Mouse (Mus musculus): ENCODE data around the gene Tgfbr3. TPM values are rescaled to one million over a fixed set of nuclear protein-coding genes. Genes with fewer than 3 reads are reported as not detected.

The Tgfbr3 gene
- polyA plus RNA-seq, 1 experiment from 2014 or later = 23.8 TPM

DNA sequence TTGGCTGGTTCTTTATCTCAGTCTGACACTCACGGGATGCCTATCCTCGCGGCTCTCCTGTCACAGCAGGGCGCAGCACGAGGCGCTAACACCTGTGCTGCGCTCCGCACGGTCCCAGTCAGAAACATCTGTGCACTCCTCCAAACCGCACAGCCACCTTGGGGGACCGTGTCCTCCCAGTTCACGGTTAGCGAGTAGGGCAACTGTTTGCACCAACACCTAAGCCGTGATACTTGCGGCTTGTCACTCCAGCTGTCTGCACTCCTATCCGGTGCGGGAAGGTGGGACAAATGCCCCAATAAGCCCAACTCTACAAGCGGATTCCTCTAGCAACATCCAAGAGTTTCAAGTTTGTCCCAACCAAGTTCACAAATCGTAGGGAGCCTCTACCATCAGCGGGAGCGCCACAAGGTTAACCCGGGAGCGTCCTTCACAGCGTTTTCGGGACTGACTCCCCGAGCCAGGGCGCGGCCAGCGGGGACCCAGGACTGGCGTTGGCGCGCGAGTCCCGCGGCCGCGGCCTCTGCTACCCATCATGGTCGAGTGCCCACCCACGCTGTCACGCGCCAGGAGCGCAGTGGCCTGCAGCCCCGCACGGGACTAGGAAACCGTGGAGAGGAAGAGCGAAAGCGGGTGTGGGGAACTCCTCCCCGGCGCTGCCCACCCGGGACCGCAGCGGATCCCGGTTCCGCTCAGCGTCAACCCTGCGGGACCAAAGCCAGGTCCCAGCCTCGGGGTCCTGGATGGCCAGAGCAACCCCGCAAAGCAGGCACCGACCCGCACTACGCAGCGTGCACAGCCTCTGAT, 799 bp downstream of the Tgfbr3 start:
- peak; percentile 60 for DNase-seq
- Histone ChIP-seq H3K4me3 (ENCODE audit: low read depth, low read length) (peak overlapping the region; percentile 86), H3K27me3 (ENCODE audit: insufficient read depth, low read length) (no peaks in the 10 kb centered on the region), H3K36me3 (ENCODE audit: insufficient read depth) (no peaks in the 10 kb centered on the region), H3K9me3 (ENCODE audit: low read depth, low read length) (no peaks in the 10 kb centered on the region), H3K4me1 (ENCODE audit: insufficient read depth) (no peaks in the 10 kb centered on the region), H3K4me2 (peak overlapping the region; percentile 76), H3K9ac (peak overlapping the region; percentile 82), H3K27ac (ENCODE audit: low read depth) (peak overlapping the region; percentile 93)
- TF ChIP-seq CTCF (IDR thresholded peaks at IDR 0.05; ENCODE audit: low read depth) = no peak
- ATAC-seq (ENCODE audit: insufficient read depth) = 0 out of 2 replicates have a peak, but pooled peaks have one; percentile 6
- under 1% methylated on average over 62 of the region's 62 CpGs for WGBS

- TF ChIP-seq CTCF (IDR thresholded peaks at IDR 0.05; ENCODE audit: low read depth) = no peak
- Histone ChIP-seq H3K9me3 (ENCODE audit: low read depth, low read length) (no peaks in the 10 kb centered on the region), H3K4me1 (ENCODE audit: insufficient read depth) (no peaks in the 10 kb centered on the region), H3K4me3 (ENCODE audit: low read depth, low read length) (peak overlapping the region; percentile 86), H3K27me3 (ENCODE audit: insufficient read depth, low read length) (no peaks in the 10 kb centered on the region), H3K27ac (ENCODE audit: low read depth) (no peak overlapping the region), H3K4me2 (peak overlapping the region; percentile 76), H3K36me3 (ENCODE audit: insufficient read depth) (no peaks in the 10 kb centered on the region), H3K9ac (peak overlapping the region; percentile 82; the same call in 1 of the 2 replicates)
- DNase-seq (peak; percentile 28), ATAC-seq (ENCODE audit: insufficient read depth) (no peak)
- WGBS = 39% methylated on average over 5 of the region's 5 CpGs
These were observed 1.5 kb downstream of the Tgfbr3 start for GRCm38 (mm10) chr5:107287908-107288267.

DNA sequence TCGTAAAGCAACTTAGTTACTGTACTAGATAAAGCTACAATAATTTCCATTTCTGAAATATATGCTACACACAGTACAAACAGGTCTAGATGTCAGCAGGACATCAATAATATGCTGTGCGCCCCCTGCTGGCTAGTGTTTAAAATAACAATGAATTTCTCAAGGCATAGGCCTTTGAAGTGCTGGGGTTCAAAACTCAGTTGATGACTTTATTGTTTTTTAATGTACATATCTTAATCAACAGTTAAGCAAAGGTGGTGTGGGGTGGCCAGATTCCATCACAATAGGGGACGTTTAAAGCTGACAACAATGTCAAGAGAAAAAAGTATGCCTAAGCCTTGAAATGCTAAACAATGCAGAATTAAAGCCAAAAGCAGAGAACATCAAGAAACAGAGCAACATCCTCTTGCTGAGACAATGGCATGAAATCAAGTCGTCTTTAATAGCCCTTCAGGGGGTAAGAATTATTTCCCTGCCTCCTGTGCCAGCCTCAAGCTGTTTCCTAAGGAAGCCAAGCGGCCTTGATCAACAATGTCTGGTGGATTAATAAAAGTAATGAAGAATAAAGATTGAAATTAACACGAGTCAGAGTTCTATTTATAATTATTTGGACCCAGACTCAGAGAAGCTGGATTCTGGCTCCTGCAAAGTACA, 2.0 kb downstream of the Tgfbr3 start:
- Histone ChIP-seq H3K9me3 (ENCODE audit: low read depth, low read length) (no peaks in the 10 kb centered on the region), H3K4me3 (ENCODE audit: low read depth, low read length) (peak overlapping the region; percentile 86), H3K4me1 (ENCODE audit: insufficient read depth) (no peaks in the 10 kb centered on the region), H3K36me3 (ENCODE audit: insufficient read depth) (no peaks in the 10 kb centered on the region), H3K27me3 (ENCODE audit: insufficient read depth, low read length) (no peaks in the 10 kb centered on the region), H3K4me2 (peak overlapping the region; percentile 76), H3K9ac (no peak overlapping the region), H3K27ac (ENCODE audit: low read depth) (no peak overlapping the region)
- WGBS = 25% methylated on average over 6 of the region's 6 CpGs
- TF ChIP-seq CTCF (IDR thresholded peaks at IDR 0.05; ENCODE audit: low read depth) = peak; percentile 78
- peak; percentile 91 for DNase-seq
- no peak for ATAC-seq (ENCODE audit: insufficient read depth)

GRCm38 (mm10) chr5:107285563-107285962, 3.9 kb downstream of the Tgfbr3 start:
- no peak overlapping the region for H3K4me2 ChIP-seq
- TF ChIP-seq CTCF (IDR thresholded peaks at IDR 0.05; ENCODE audit: low read depth) = no peak
- no peaks in the 10 kb centered on the region for H3K36me3 ChIP-seq (ENCODE audit: insufficient read depth)
- WGBS = 73% methylated on average over 6 of the region's 6 CpGs
- no peak overlapping the region for H3K27ac ChIP-seq (ENCODE audit: low read depth)
- no peaks in the 10 kb centered on the region for H3K4me1 ChIP-seq (ENCODE audit: insufficient read depth)
- H3K9me3 ChIP-seq (ENCODE audit: low read depth, low read length) = peaks cover 2% of the 10 kb centered on the region; the same call in 1 of the 2 replicates
- no peak for DNase-seq
- no peak for ATAC-seq (ENCODE audit: insufficient read depth)
- no peaks in the 10 kb centered on the region for H3K27me3 ChIP-seq (ENCODE audit: insufficient read depth, low read length)
- no peak overlapping the region for H3K4me3 ChIP-seq (ENCODE audit: low read depth, low read length)
- H3K9ac ChIP-seq = no peak overlapping the region

DNA sequence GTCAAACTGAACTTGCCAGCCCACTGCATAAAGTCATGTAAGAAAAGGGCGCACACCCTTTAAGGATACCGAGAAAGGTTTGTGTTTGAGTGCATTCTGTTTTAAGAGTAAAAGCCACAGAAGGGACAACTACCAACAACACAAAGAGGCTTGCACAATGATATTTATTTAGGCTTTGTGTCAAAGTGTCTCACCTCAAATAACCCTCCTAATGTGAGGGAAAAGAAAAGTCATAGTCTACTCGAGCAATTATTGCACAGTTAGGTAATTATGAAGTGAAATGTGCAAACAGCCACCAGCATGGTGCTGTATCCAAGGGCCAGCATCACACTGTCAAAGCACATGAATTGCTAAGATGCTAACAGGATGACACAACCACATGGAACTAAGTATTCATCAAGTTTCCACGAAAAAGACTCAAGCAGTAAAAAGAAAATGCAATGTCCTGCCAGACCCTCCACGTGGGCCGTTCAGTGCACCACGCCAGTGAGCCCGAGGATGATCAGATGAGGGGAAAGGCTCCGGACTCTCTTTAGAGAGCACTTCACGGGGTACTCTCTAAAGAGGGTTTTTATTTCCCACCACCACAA, 5.4 kb downstream of the Tgfbr3 start:
- ATAC-seq (ENCODE audit: insufficient read depth) (no peak), DNase-seq (no peak)
- no peak overlapping the region for H3K4me2 ChIP-seq
- no peak overlapping the region for H3K9ac ChIP-seq
- peaks cover 5% of the 10 kb centered on the region; the same call in 1 of the 2 replicates for H3K9me3 ChIP-seq (ENCODE audit: low read depth, low read length)
- no peak for TF ChIP-seq CTCF (IDR thresholded peaks at IDR 0.05; ENCODE audit: low read depth)
- 61% methylated on average over 10 of the region's 10 CpGs for WGBS
- H3K4me1 ChIP-seq (ENCODE audit: insufficient read depth) = no peaks in the 10 kb centered on the region
- H3K27ac ChIP-seq (ENCODE audit: low read depth) = no peak overlapping the region
- H3K4me3 ChIP-seq (ENCODE audit: low read depth, low read length) = no peak overlapping the region
- no peaks in the 10 kb centered on the region for H3K36me3 ChIP-seq (ENCODE audit: insufficient read depth)
- H3K27me3 ChIP-seq (ENCODE audit: insufficient read depth, low read length) = no peaks in the 10 kb centered on the region

GRCm38 (mm10) chr5:107282561-107283307, 6.7 kb downstream of the Tgfbr3 start:
- no peaks in the 10 kb centered on the region for H3K36me3 ChIP-seq (ENCODE audit: insufficient read depth)
- 66% methylated on average over 9 of the region's 9 CpGs for WGBS
- H3K27ac ChIP-seq (ENCODE audit: low read depth) = no peak overlapping the region
- no peak overlapping the region for H3K4me2 ChIP-seq
- no peak for TF ChIP-seq CTCF (IDR thresholded peaks at IDR 0.05; ENCODE audit: low read depth)
- H3K9me3 ChIP-seq (ENCODE audit: low read depth, low read length) = peaks cover 5% of the 10 kb centered on the region; the same call in 1 of the 2 replicates
- DNase-seq = no peak
- H3K4me1 ChIP-seq (ENCODE audit: insufficient read depth) = no peaks in the 10 kb centered on the region
- ATAC-seq (ENCODE audit: insufficient read depth) = no peak
- no peak overlapping the region for H3K9ac ChIP-seq
- H3K27me3 ChIP-seq (ENCODE audit: insufficient read depth, low read length) = no peaks in the 10 kb centered on the region
- no peak overlapping the region for H3K4me3 ChIP-seq (ENCODE audit: low read depth, low read length)

Data from lung, embryonic 14.5 days (tissue).